Mouse (Mus musculus): ENCODE data around the gene Olfr771.
"Not testable (repeated sequence)": the region's sequence is repeated elsewhere in the genome, so short reads cannot be mapped to it uniquely, and the experiment has no call there.

Olfr771 gene

DNA sequence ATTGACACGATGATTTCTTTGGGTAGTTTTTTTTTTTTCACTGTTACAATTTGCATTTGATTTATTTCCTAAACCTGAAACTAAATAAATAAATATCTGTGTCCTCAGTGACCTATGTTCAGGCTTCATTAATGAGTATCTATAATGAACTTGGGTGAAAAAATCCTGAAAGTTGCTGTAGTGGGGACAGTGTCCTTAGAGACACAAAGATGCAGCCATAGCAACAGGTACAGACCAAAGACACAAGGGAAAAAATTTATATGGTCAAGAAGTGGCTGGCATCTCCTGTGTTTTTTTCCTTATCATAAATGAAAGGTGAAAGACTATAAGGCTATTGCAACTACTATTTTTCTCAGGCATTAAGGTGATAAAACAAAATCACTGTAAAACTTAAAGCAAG lies at the start of gene Olfr771:
Gene Olfr771, minus strand, starts transcription at position 101 of the 400 bp plus-strand sequence.
- DNase-seq, result no peak

DNA sequence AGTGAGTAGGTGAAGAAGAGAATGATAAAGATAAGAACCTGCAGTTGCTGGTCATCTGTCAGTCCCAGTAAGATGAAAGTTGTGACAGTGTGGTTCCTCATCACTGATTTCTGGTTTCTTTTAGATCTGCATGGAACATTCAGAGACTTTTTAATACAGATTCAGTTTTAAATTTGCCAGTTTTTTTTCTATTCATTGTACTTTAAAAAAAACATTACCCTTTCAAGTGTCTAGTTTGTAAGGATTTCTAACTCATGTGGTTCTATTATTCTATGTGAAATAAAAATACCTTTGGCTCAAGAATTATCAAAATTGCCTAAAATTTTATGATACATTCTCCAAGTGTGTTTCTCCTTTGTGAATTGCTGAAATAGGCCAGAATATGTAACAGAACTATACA lies 22.8 kb upstream of the Olfr771 start, which contains the start of gene Olfr773:
Gene Olfr773, minus strand, starts transcription at position 101 of the 400 bp plus-strand sequence.
- DNase-seq, result not testable (repeated sequence)

DNA sequence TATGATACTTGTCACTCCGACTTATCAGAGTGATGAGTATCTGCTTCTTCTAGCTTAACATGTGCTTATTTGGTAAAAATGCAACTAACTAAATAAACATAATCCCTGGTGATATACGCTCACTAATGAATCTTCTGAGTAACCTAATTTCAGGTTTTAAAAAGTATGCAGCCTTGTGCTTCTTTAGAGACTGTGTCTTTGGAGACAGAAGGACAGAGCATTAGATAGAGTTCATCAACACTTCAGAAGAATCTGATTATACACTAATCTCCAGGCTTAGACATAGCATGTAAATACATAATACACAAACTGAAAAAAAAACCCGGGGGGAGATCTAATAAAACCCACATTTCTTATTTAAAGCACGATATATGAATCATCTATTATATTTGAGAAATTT lies 13.3 kb upstream of the Olfr771 start, which contains the start of gene Olfr772:
Gene Olfr772, minus strand, starts transcription at position 101 of the 400 bp plus-strand sequence.
- DNase-seq, result not testable (repeated sequence)

DNA sequence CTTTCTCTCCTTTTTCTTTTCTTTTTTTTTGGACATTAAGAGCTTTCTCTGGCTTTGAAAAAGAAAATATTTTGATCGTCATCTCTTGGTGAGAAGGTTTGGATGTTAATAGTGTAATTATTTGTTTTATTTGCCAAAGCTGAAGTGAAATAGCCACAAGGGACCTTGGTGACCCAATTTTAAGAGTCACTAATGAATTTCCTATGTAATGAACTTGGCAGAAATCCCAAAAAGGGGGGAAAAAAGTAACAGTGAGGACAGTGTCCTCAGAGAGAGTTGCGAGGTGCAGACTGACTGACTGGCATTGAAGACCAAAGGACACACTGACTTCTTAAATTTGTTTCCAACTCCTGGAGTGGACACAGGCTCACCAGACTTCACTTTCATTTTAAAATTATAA lies 25.7 kb downstream of the Olfr771 start, which contains the start of gene Olfr770:
Gene Olfr770, minus strand, starts transcription at position 101 of the 400 bp plus-strand sequence.
- DNase-seq, result no peak

DNA sequence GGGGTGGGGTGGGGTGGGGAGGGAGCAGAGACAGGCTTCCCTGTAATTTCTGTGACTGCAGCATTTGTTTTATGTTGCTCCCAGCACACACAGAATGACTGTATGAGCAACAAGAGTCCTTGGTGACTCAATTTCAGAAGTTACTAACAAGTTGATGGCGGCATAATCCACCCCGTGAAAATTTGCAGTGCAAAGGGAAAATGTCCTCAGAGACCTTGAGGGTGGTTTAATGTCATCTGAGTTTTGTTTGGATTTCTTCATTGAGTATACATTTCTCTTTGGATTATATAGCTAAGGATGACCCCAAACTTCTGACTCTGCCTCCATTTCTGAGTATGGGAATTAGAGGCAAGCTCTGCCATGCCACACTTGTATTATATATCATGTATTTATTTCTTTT lies 46.8 kb downstream of the Olfr771 start, which contains the start of gene Olfr769:
Gene Olfr769, minus strand, starts transcription at position 101 of the 400 bp plus-strand sequence.
- no peak for DNase-seq

DNA sequence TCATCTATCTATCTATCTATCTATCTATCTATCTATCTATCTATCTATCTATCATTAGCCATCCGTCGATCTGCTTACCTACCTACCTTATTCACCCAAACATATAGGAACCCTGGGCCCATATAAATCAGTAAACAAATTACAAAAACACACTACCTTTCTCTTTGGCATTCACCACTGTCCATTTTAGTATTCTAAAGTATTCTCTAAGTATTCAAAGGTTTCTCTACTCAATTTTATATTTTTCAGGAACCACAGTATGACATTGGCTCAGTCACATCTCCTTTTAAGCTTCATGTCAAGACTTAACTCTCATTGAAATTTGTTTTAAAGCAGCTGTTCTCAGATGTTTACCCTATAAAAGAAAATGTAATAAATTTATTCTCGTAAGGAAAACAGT lies 49.4 kb downstream of the Olfr771 start:
- no peak for DNase-seq

Data from cerebellum, adult 18-20 months (tissue).